Mouse (Mus musculus) erythroblast, embryonic 14.5 days (primary cell): Measurements from ENCODE around the gene Rab20. TPM values are rescaled to one million over a fixed set of nuclear protein-coding genes. Genes with fewer than 3 reads are reported as not detected.
A peak's percentile ranks its signal among the peaks of the same experiment; 100 is the strongest.

Experiments used
- H3K27me3 ChIP-seq: 2 replicates; pipeline ENCODE4 v1.6.1; 2012; ENCODE audit warnings: inconsistent platforms; ENCODE audit not compliant: control insufficient read depth
- H3K36me3 ChIP-seq: 2 replicates; pipeline ENCODE4 v1.6.1; 2012; ENCODE audit warnings: mild to moderate bottlenecking, inconsistent platforms; ENCODE audit not compliant: control insufficient read depth
- H3K4me1 ChIP-seq: 2 replicates; pipeline ENCODE4 v1.6.1; 2012; ENCODE audit warnings: inconsistent platforms; ENCODE audit not compliant: control insufficient read depth
- H3K4me3 ChIP-seq: replicated peaks from 2 replicates; pipeline ENCODE3; 2012; ENCODE audit warnings: moderate library complexity, mild to moderate bottlenecking, inconsistent platforms
- H3K9me3 ChIP-seq: 2 replicates; pipeline ENCODE4 v1.6.1; 2012; ENCODE audit warnings: low read length, inconsistent platforms, mixed read lengths; ENCODE audit not compliant: control insufficient read depth
- GATA1 ChIP-seq: IDR thresholded peaks from 2 replicates; pipeline ENCODE4 v1.6.1; 2012; ENCODE audit warnings: low read length, inconsistent platforms, mixed read lengths
- TAL1 ChIP-seq: IDR thresholded peaks from 3 replicates; pipeline ENCODE4 v1.6.1; 2012; ENCODE audit warnings: low read length, inconsistent platforms, mixed read lengths
- polyA plus RNA-seq: library from polyadenylated mRNA; stranded (reverse); fragments of >175 nt; gene quantifications from 2 replicates; pipeline ENCODE4 v1.2.3, GENCODE M21; 2012

Gene Rab20
- polyA plus RNA-seq, 1 experiment = 0.05 TPM

DNA sequence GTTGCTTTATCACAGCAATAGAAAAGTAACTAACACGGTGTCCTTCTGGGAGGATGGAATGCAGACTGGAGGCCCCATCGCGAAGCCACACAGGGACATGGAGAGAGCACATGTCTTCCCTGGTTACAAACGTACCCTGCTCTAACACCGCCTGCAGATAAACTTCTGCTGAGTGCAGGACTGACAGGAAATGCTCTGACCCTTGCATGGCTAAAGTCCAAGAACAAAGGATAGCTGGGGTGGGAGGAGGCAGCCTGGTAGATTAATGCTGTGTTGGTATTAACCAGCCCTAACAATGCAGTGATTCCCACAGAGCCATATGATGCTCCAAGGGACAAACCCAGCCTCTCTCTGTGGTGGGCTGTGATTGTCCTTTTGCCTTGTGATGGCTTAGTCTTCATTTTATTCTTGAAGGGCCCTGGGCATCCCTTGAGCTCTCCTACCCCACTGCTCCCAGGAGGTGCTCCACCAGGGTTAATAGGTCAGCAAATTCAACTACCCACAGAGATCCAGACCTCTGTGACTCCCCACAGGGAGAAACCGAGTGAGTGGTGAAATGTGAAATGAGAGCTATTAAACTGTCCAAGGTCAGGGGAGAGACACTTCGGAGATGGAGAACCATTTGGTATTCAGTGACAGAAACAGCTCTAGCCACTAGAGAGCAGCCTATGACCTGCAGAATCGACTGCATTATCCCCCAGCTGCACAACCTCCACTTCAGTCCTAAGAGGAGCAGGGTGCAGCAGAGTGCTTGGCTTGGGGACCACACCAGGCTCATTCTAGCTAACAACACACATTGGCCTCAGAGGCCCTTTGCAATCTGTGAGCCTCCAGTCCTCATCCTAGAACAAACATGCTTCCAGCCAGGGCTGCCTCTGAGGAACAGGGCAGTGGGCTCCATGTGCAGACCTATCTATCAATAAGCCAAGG is 28.1 kb downstream of the Rab20 start:
- no peaks in the 10 kb centered on the region for H3K9me3 ChIP-seq
- H3K4me3 ChIP-seq = no peak overlapping the region
- TF ChIP-seq GATA1 = no peak
- TF ChIP-seq TAL1 = no peak
- H3K27me3 ChIP-seq = no peaks in the 10 kb centered on the region
- peaks cover 3% of the 10 kb centered on the region; the same call in 1 of the 2 replicates for H3K36me3 ChIP-seq
- H3K4me1 ChIP-seq = no peaks in the 10 kb centered on the region

DNA sequence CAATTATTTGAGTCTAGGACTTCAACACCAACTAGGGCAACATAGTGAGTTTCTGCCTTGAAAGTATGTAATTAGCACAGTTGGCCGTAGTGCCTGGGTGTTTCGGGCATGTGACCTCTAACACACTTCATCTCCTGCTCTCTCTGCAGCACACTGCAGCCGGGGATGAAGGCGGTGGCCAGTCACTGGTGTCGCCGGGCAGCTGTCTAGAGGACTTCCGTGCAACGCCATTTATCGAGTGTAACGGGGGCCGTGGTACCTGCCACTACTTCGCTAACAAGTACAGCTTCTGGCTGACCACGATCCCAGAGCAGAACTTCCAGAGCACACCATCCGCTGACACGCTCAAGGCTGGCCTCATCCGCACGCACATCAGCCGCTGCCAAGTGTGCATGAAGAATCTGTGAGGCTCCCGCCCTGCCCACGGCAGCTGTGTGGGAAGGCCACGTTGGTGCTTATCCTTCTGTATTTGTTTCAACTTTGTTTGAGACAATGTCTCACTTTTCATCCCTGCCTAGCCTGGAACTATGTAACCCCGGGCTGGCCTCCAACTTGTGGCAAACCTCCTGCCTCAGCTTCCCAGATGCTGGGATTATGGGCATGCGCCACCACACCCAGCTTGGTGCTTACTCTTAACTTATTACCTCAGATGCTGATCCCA is 30.5 kb downstream of the Rab20 start:
- Histone ChIP-seq H3K36me3 (peaks cover 3% of the 10 kb centered on the region; the same call in 1 of the 2 replicates), H3K4me3 (no peak overlapping the region), H3K27me3 (no peaks in the 10 kb centered on the region), H3K9me3 (no peaks in the 10 kb centered on the region), H3K4me1 (peaks cover 20% of the 10 kb centered on the region)
- TF ChIP-seq GATA1 = no peak
- no peak for TF ChIP-seq TAL1

DNA sequence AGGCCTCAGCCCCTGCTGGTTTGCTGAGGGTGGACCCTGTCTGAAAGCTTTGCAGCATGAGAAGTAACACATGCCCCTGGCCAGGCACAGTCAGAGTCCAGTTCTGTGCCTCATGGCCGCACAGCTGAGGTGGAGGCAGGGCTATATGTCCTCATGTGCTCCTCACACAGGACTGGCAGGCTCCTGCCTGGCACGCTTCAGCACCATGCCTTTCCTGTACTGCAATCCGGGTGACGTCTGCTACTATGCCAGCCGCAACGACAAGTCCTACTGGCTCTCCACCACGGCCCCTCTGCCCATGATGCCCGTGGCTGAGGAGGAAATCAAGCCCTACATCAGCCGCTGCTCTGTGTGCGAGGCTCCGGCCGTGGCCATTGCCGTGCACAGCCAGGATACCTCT is 32.7 kb downstream of the Rab20 start:
- TF ChIP-seq GATA1 = no peak
- TF ChIP-seq TAL1 = no peak

DNA sequence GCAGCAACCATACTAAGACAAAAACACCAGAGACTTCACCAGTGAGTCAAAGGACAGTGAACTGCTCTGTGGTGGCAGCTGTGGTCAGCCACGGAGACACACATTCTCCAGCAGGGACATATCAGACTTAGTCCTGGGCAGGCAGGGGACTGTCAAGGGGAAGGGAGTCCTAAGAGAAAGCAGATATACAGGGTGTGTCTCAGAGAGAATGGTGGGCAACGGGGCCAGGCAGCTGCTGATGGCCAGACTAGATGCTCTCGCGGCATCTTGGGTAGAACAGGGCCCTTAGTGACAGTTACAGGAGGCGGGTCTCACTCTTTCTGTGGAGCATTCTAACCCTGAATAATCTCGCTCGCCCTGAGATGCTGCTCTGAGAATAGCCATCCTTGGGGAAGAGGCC is 34.3 kb downstream of the Rab20 start:
- peak overlapping the region; percentile 55 for H3K4me3 ChIP-seq
- TF ChIP-seq GATA1 = no peak
- TF ChIP-seq TAL1 = no peak

More for the DNA sequence above, 32.7 kb downstream of the Rab20 start:
- H3K4me1 ChIP-seq = peaks cover 21% of the 10 kb centered on the region
- H3K4me3 ChIP-seq = no peak overlapping the region
- peaks cover 3% of the 10 kb centered on the region; the same call in 1 of the 2 replicates for H3K36me3 ChIP-seq
- H3K27me3 ChIP-seq = no peaks in the 10 kb centered on the region
- H3K9me3 ChIP-seq = no peaks in the 10 kb centered on the region

DNA sequence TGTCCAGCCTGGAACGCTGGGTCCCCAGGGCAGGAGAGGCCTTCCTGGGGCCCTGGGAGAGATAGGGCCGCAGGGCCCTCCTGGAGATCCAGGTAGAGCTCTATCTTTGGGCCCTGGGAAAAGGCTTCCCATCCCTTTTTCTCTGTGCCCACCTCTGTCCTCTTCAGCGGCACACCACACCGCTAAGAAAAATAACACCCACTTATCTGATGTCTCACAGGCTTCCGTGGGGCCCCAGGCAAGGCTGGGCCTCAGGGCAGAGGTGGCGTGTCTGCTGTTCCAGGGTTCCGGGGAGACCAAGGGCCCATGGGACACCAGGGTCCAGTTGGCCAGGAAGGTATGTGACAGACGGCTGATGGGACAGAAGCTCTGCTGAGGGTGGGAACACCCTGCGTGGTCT is 34.9 kb downstream of the Rab20 start:
- peaks cover 21% of the 10 kb centered on the region for H3K4me1 ChIP-seq
- no peak for TF ChIP-seq GATA1
- TF ChIP-seq TAL1 = no peak
- no peaks in the 10 kb centered on the region for H3K27me3 ChIP-seq
- peaks cover 3% of the 10 kb centered on the region; the same call in 1 of the 2 replicates for H3K36me3 ChIP-seq
- H3K4me3 ChIP-seq = peak overlapping the region; percentile 55
- no peaks in the 10 kb centered on the region for H3K9me3 ChIP-seq

More for the DNA sequence above, 34.3 kb downstream of the Rab20 start:
- Histone ChIP-seq H3K9me3 (no peaks in the 10 kb centered on the region), H3K4me1 (peaks cover 21% of the 10 kb centered on the region), H3K27me3 (no peaks in the 10 kb centered on the region), H3K36me3 (peaks cover 3% of the 10 kb centered on the region; the same call in 1 of the 2 replicates)

DNA sequence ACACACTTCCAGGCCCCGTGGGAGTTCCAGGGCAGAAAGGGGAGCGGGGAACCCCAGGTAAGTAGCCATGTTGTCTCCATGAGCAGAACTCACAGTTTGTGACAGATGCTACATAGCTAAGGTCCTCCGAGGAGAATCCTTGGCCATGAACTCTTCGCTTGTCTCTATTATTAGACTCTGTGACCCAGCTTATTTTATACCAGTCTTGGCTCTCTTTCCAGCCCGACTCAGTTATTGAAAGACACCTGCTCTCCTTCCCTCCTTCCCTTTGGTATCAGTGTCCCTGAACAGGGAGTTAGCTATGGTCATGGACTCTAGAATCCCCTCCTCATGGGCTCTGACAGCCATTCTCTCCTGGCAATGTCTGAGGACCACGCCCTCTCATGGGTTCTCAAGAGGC is 37.2 kb downstream of the Rab20 start:
- H3K36me3 ChIP-seq = peaks cover 3% of the 10 kb centered on the region; the same call in 1 of the 2 replicates
- TF ChIP-seq TAL1 = no peak
- no peak for TF ChIP-seq GATA1
- no peaks in the 10 kb centered on the region for H3K27me3 ChIP-seq
- no peak overlapping the region for H3K4me3 ChIP-seq
- H3K4me1 ChIP-seq = peaks cover 21% of the 10 kb centered on the region
- no peaks in the 10 kb centered on the region for H3K9me3 ChIP-seq

DNA sequence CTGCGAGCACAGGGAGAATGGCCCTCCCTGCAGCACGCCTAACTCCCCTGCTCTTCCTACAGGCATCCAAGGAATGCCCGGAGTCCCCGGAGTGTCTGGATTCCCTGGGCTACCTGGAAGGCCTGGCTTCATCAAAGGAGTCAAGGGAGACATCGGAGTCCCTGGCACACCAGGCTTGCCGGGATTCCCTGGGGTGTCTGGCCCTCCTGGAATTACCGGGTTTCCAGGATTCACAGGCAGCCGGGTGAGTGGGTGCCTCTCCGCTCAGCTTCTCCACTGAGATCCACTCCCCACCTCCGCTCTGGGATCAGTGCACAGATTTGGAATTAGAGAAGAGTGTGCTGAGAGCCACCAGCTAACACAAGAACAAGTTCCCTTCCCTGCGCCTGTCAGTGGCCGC is 40.6 kb downstream of the Rab20 start:
- H3K27me3 ChIP-seq = no peaks in the 10 kb centered on the region
- H3K9me3 ChIP-seq = no peaks in the 10 kb centered on the region
- TF ChIP-seq TAL1 (no peak), GATA1 (no peak)
- H3K4me3 ChIP-seq = no peak overlapping the region
- no peaks in the 10 kb centered on the region; the same call in 1 of the 2 replicates for H3K4me1 ChIP-seq
- no peaks in the 10 kb centered on the region for H3K36me3 ChIP-seq

DNA sequence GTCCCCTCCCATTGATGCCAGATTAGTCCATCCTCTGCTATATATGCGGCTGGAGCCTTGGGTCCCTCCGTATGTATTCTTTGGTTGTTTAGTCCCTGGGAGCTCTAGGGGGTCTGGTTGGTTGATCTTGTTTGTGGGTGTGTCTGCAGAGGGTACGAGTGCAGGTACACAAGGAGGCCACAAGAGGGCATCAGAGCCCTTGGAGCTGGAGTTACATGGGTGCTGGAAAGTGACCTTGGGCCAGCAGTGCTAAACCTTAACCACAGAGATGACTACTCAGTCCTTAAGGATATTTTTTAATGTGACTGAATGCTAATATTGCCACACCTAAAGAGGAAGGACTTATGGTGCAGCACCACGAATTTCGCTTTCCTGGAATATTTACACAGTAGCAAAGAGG is 47.8 kb downstream of the Rab20 start:
- TF ChIP-seq TAL1 (no peak), GATA1 (no peak)
- H3K4me3 ChIP-seq = no peak overlapping the region
- no peaks in the 10 kb centered on the region for H3K27me3 ChIP-seq
- H3K36me3 ChIP-seq = no peaks in the 10 kb centered on the region
- no peaks in the 10 kb centered on the region for H3K4me1 ChIP-seq
- H3K9me3 ChIP-seq = no peaks in the 10 kb centered on the region

DNA sequence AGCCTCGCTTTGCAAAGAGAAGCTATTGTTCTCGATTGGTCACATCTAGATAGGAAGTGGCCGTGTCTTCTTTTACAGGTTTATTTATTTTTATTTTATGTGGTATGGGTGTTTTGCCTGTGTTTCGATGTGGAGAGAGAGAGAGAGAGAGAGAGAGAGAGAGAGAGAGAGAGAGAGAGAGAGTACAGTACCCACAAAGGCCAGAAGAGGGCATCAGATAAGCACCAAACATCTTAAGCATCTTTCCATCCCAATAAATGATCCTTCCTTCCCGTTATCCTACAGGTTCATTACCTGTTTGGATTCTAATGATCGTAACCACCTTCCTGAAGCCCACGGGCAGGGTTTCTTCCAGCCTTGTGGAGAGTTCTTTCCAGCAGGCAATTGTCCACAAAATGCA is 55.4 kb downstream of the Rab20 start:
- TF ChIP-seq TAL1 (no peak), GATA1 (no peak)
- H3K4me3 ChIP-seq = no peak overlapping the region
- no peaks in the 10 kb centered on the region for H3K9me3 ChIP-seq
- H3K36me3 ChIP-seq = no peaks in the 10 kb centered on the region
- no peaks in the 10 kb centered on the region for H3K27me3 ChIP-seq
- H3K4me1 ChIP-seq = no peaks in the 10 kb centered on the region
